Mouse (Mus musculus) forebrain, embryonic 16.5 days (tissue): ENCODE data around the gene Gm21992. TPM values are rescaled to one million over a fixed set of nuclear protein-coding genes. Genes with fewer than 3 reads are reported as not detected.
A peak's percentile ranks its signal among the peaks of the same experiment; 100 is the strongest.
"Not testable (repeated sequence)": the region's sequence is repeated elsewhere in the genome, so short reads cannot be mapped to it uniquely, and the experiment has no call there.

Source experiments
- ATAC-seq: fragments of 200-750 bp; cut with Nextera tagmentation; 2 replicates; pipeline ENCODE4 v1.8.0; 2017; ENCODE audit warnings: mild to moderate bottlenecking, moderate library complexity
- H3K27ac ChIP-seq: fragments of 300-500 bp; sonication (generic); 2 replicates; pipeline ENCODE4 v1.5.1; 2014; ENCODE audit warnings: low read length, control low read depth
- H3K27me3 ChIP-seq: fragments of 300-500 bp; sonication (generic); replicated peaks from 2 replicates; pipeline ENCODE4 v1.6.1; 2014; ENCODE audit warnings: low read length; ENCODE audit not compliant: control insufficient read depth, insufficient read depth
- H3K36me3 ChIP-seq: fragments of 300-500 bp; sonication (generic); 2 replicates; pipeline ENCODE4 v1.6.1; 2014; ENCODE audit not compliant: control insufficient read depth, insufficient read depth
- H3K4me1 ChIP-seq: fragments of 300-500 bp; sonication (generic); replicated peaks from 2 replicates; pipeline ENCODE4 v1.6.1; 2014; ENCODE audit warnings: low read length; ENCODE audit not compliant: control insufficient read depth, insufficient read depth
- H3K4me2 ChIP-seq: fragments of 300-500 bp; sonication (generic); 2 replicates; pipeline ENCODE4 v1.6.1; 2014; ENCODE audit warnings: mild to moderate bottlenecking, low read length, control low read depth
- H3K4me3 ChIP-seq: fragments of 300-500 bp; sonication (generic); replicated peaks from 2 replicates; pipeline ENCODE4 v1.5.1; 2014; ENCODE audit warnings: mild to moderate bottlenecking, low read length, control low read depth
- H3K9ac ChIP-seq: fragments of 300-500 bp; sonication (generic); replicated peaks from 2 replicates; pipeline ENCODE4 v1.6.1; 2014; ENCODE audit warnings: low read depth, low read length, control low read depth
- H3K9me3 ChIP-seq: fragments of 300-500 bp; sonication (generic); 2 replicates; pipeline ENCODE4 v1.6.1; 2016; ENCODE audit warnings: low read length; ENCODE audit not compliant: control insufficient read depth
- WGBS: fragments of 180-500 bp; shearing (Covaris S2); extraction: QIAGEN DNeasy Blood & Tissue Kit; methylation state at CpG from one replicate; pipeline ENCODE4 v1.1.7; 2014; 5-methylcytosine and 5-hydroxymethylcytosine counted together
- polyA plus RNA-seq: library from polyadenylated mRNA; unstranded; fragments of >200 nt; fragmentation: Nextera tagmentation; extraction: Ambion mirVana; gene quantifications from 2 replicates; pipeline ENCODE4 v1.2.1, GENCODE M21; 2015

Gene Gm21992
- polyA plus RNA-seq, 1 experiment from 2014 or later = 29.8 TPM

- H3K27me3 ChIP-seq = no peaks in the 10 kb centered on the region
- H3K4me2 ChIP-seq = no peak overlapping the region
- WGBS = 57% methylated on average over 5 of the region's 5 CpGs
- H3K9ac ChIP-seq = no peak overlapping the region
- H3K36me3 ChIP-seq = no peaks in the 10 kb centered on the region
- ATAC-seq = peak; percentile 64
- no peaks in the 10 kb centered on the region for H3K9me3 ChIP-seq
- H3K27ac ChIP-seq = no peak overlapping the region
- no peak overlapping the region for H3K4me3 ChIP-seq
- no peaks in the 10 kb centered on the region for H3K4me1 ChIP-seq
These were observed 9.4 kb upstream of the Gm21992 start for GRCm38 (mm10) chr19:4820678-4821303.

GRCm38 (mm10) chr19:4817182-4817835 is 5.9 kb upstream of the Gm21992 start:
- Histone ChIP-seq H3K27me3 (no peaks in the 10 kb centered on the region), H3K9me3 (no peaks in the 10 kb centered on the region), H3K36me3 (no peaks in the 10 kb centered on the region), H3K27ac (no peak overlapping the region), H3K4me2 (no peak overlapping the region), H3K4me3 (no peak overlapping the region), H3K4me1 (no peaks in the 10 kb centered on the region), H3K9ac (no peak overlapping the region)
- 72% methylated on average over 1 of the region's 1 CpGs for WGBS
- ATAC-seq = no peak

- no peaks in the 10 kb centered on the region for H3K9me3 ChIP-seq
- H3K27me3 ChIP-seq = no peaks in the 10 kb centered on the region
- H3K27ac ChIP-seq = no peak overlapping the region
- no peak overlapping the region for H3K9ac ChIP-seq
- no peak overlapping the region for H3K4me3 ChIP-seq
- H3K36me3 ChIP-seq = no peaks in the 10 kb centered on the region
- ATAC-seq = no peak
- peaks cover 21% of the 10 kb centered on the region for H3K4me1 ChIP-seq
- H3K4me2 ChIP-seq = no peak overlapping the region
- 84% methylated on average over 6 of the region's 6 CpGs for WGBS
These were observed 1.6 kb upstream of the Gm21992 start for GRCm38 (mm10) chr19:4813015-4813414.

- not testable (repeated sequence) for H3K36me3 ChIP-seq, ATAC-seq, H3K27ac ChIP-seq, H3K9me3 ChIP-seq, H3K27me3 ChIP-seq, H3K9ac ChIP-seq
- Histone ChIP-seq H3K4me2 (peak overlapping the region; percentile 53), H3K4me3 (peak overlapping the region; percentile 66), H3K4me1 (peaks cover 26% of the 10 kb centered on the region)
- 78% methylated on average over 8 of the region's 8 CpGs for WGBS
These were observed 1.0 kb upstream of the Gm21992 start for GRCm38 (mm10) chr19:4812334-4812949.

- H3K9ac ChIP-seq = peak overlapping the region; percentile 71
- peaks cover 26% of the 10 kb centered on the region for H3K4me1 ChIP-seq
- no peak; the same call in 1 of the 2 replicates for ATAC-seq
- no peaks in the 10 kb centered on the region for H3K27me3 ChIP-seq
- no peaks in the 10 kb centered on the region for H3K9me3 ChIP-seq
- peak overlapping the region; percentile 53 for H3K4me2 ChIP-seq
- no peaks in the 10 kb centered on the region for H3K36me3 ChIP-seq
- peak overlapping the region; percentile 75 for H3K27ac ChIP-seq
- peak overlapping the region; percentile 66 for H3K4me3 ChIP-seq
- 6% methylated on average over 12 of the region's 12 CpGs for WGBS
These were observed 464 bp upstream of the Gm21992 start for GRCm38 (mm10) chr19:4811909-4812242.

GRCm38 (mm10) chr19:4810746-4811062 is 708 bp downstream of the Gm21992 start:
- ATAC-seq = no peak
- under 1% methylated on average over 17 of the region's 17 CpGs for WGBS

GRCm38 (mm10) chr19:4810309-4810708 is 1.1 kb downstream of the Gm21992 start:
- Histone ChIP-seq H3K27me3 (no peaks in the 10 kb centered on the region), H3K9me3 (no peaks in the 10 kb centered on the region), H3K4me2 (peak overlapping the region; percentile 97), H3K4me3 (peak overlapping the region; percentile 66), H3K36me3 (no peaks in the 10 kb centered on the region), H3K4me1 (peaks cover 26% of the 10 kb centered on the region), H3K9ac (peak overlapping the region; percentile 59), H3K27ac (peak overlapping the region; percentile 88; the same call in 1 of the 2 replicates)
- no peak for ATAC-seq
- 0% methylated on average over 14 of the region's 14 CpGs for WGBS

More at GRCm38 (mm10) chr19:4810746-4811062, 708 bp downstream of the Gm21992 start:
- H3K27me3 ChIP-seq = no peaks in the 10 kb centered on the region
- peak overlapping the region; percentile 59 for H3K9ac ChIP-seq
- H3K4me1 ChIP-seq = peaks cover 26% of the 10 kb centered on the region
- H3K9me3 ChIP-seq = no peaks in the 10 kb centered on the region
- peak overlapping the region; percentile 66 for H3K4me3 ChIP-seq
- H3K4me2 ChIP-seq = peak overlapping the region; percentile 97
- H3K36me3 ChIP-seq = no peaks in the 10 kb centered on the region
- H3K27ac ChIP-seq = peak overlapping the region; percentile 88

- 83% methylated on average over 10 of the region's 10 CpGs for WGBS
- H3K4me1 ChIP-seq = peaks cover 8% of the 10 kb centered on the region; the same call in 1 of the 2 replicates
- no peak overlapping the region for H3K27ac ChIP-seq
- H3K9ac ChIP-seq = no peak overlapping the region
- H3K27me3 ChIP-seq = no peaks in the 10 kb centered on the region
- H3K4me2 ChIP-seq = no peak overlapping the region
- no peak for ATAC-seq
- peaks cover 24% of the 10 kb centered on the region for H3K36me3 ChIP-seq
- no peak overlapping the region for H3K4me3 ChIP-seq
- H3K9me3 ChIP-seq = no peaks in the 10 kb centered on the region
These were observed 8.1 kb downstream of the Gm21992 start for GRCm38 (mm10) chr19:4803283-4803682.

- Histone ChIP-seq H3K9ac (no peak overlapping the region), H3K36me3 (peaks cover 25% of the 10 kb centered on the region), H3K9me3 (no peaks in the 10 kb centered on the region), H3K27ac (no peak overlapping the region), H3K27me3 (no peaks in the 10 kb centered on the region), H3K4me3 (no peak overlapping the region), H3K4me2 (no peak overlapping the region), H3K4me1 (peaks cover 2% of the 10 kb centered on the region; the same call in 1 of the 2 replicates)
- ATAC-seq = no peak
- 95% methylated on average over 7 of the region's 7 CpGs for WGBS
These were observed 8.7 kb downstream of the Gm21992 start for GRCm38 (mm10) chr19:4802691-4803091.
